Mouse (Mus musculus) forebrain, embryonic 16.5 days (tissue): Measurements from ENCODE around the gene Hoxd8. TPM values are rescaled to one million over a fixed set of nuclear protein-coding genes. Genes with fewer than 3 reads are reported as not detected.

Experiments
- ATAC-seq: fragments of 200-750 bp; cut with Nextera tagmentation; 2 replicates; pipeline ENCODE4 v1.8.0; 2017; ENCODE audit warnings: mild to moderate bottlenecking, moderate library complexity
- H3K27ac ChIP-seq: fragments of 300-500 bp; sonication (generic); 2 replicates; pipeline ENCODE4 v1.5.1; 2014; ENCODE audit warnings: low read length, control low read depth
- H3K27me3 ChIP-seq: fragments of 300-500 bp; sonication (generic); replicated peaks from 2 replicates; pipeline ENCODE4 v1.6.1; 2014; ENCODE audit warnings: low read length; ENCODE audit not compliant: control insufficient read depth, insufficient read depth
- H3K36me3 ChIP-seq: fragments of 300-500 bp; sonication (generic); 2 replicates; pipeline ENCODE4 v1.6.1; 2014; ENCODE audit not compliant: control insufficient read depth, insufficient read depth
- H3K4me1 ChIP-seq: fragments of 300-500 bp; sonication (generic); replicated peaks from 2 replicates; pipeline ENCODE4 v1.6.1; 2014; ENCODE audit warnings: low read length; ENCODE audit not compliant: control insufficient read depth, insufficient read depth
- H3K4me2 ChIP-seq: fragments of 300-500 bp; sonication (generic); 2 replicates; pipeline ENCODE4 v1.6.1; 2014; ENCODE audit warnings: mild to moderate bottlenecking, low read length, control low read depth
- H3K4me3 ChIP-seq: fragments of 300-500 bp; sonication (generic); replicated peaks from 2 replicates; pipeline ENCODE4 v1.5.1; 2014; ENCODE audit warnings: mild to moderate bottlenecking, low read length, control low read depth
- H3K9ac ChIP-seq: fragments of 300-500 bp; sonication (generic); replicated peaks from 2 replicates; pipeline ENCODE4 v1.6.1; 2014; ENCODE audit warnings: low read depth, low read length, control low read depth
- H3K9me3 ChIP-seq: fragments of 300-500 bp; sonication (generic); 2 replicates; pipeline ENCODE4 v1.6.1; 2016; ENCODE audit warnings: low read length; ENCODE audit not compliant: control insufficient read depth
- WGBS: fragments of 180-500 bp; shearing (Covaris S2); extraction: QIAGEN DNeasy Blood & Tissue Kit; methylation state at CpG from one replicate; pipeline ENCODE4 v1.1.7; 2014; 5-methylcytosine and 5-hydroxymethylcytosine counted together
- polyA plus RNA-seq: library from polyadenylated mRNA; unstranded; fragments of >200 nt; fragmentation: Nextera tagmentation; extraction: Ambion mirVana; gene quantifications from 2 replicates; pipeline ENCODE4 v1.2.1, GENCODE M21; 2015

Gene Hoxd8
- polyA plus RNA-seq, 1 experiment from 2014 or later: not detected

DNA sequence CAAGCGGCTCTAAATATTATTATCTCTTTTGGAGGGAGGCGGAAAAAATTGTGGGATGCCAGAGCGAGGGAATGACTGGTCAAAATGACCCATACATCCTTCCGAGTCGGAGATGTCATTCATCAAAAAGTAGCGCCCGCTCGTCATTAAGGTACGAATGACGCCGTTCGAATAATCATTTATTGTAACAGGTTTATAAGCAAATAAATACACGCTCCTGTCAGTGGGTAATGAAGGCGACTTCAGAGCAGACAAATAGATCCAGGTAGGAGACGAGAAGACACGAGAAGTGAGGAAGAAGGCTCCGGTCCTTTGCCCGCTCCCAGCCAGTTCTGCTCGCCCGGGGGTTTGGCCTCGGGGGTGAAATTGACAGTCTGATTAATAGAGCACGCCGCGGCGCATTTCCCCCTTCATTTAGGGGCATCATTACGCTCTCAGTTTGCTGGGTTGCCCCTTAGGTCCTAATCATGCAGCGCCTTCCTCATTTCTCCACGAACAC, 44.9 kb upstream of the Hoxd8 start, which contains the start of gene Evx2:
TSS of gene Evx2 (minus strand) at position 51 of the 499 bp plus-strand sequence.
- ATAC-seq: no peak
- WGBS: 2% methylated on average over 28 of the region's 28 CpGs
- Histone ChIP-seq H3K4me2 (no peak within 1 kb of the TSS), H3K9me3 (no peaks in the 10 kb centered on the region), H3K4me3 (no peak within 1 kb of the TSS), H3K27me3 (peaks cover 64% of the 10 kb centered on the region), H3K9ac (no peak within 1 kb of the TSS), H3K27ac (no peak within 1 kb of the TSS), H3K36me3 (no peaks in the 10 kb centered on the region), H3K4me1 (peaks cover 7% of the 10 kb centered on the region)

- Histone ChIP-seq H3K4me2 (no peak overlapping the region), H3K9ac (no peak overlapping the region), H3K27ac (no peak overlapping the region), H3K36me3 (no peaks in the 10 kb centered on the region), H3K9me3 (no peaks in the 10 kb centered on the region), H3K27me3 (peaks cover 63% of the 10 kb centered on the region), H3K4me1 (peaks cover 4% of the 10 kb centered on the region), H3K4me3 (no peak overlapping the region)
- no peak for ATAC-seq
- 2% methylated on average over 30 of the region's 30 CpGs for WGBS
These were observed 43.7 kb upstream of the Hoxd8 start for GRCm38 (mm10) chr2:74660421-74661375.

GRCm38 (mm10) chr2:74661685-74662084, 42.7 kb upstream of the Hoxd8 start:
- 1% methylated on average over 14 of the region's 14 CpGs for WGBS
- H3K27ac ChIP-seq: no peak overlapping the region
- H3K27me3 ChIP-seq: peaks cover 62% of the 10 kb centered on the region
- no peaks in the 10 kb centered on the region; the same call in 1 of the 2 replicates for H3K4me1 ChIP-seq
- no peak overlapping the region for H3K4me2 ChIP-seq
- no peaks in the 10 kb centered on the region for H3K36me3 ChIP-seq
- H3K4me3 ChIP-seq: no peak overlapping the region
- H3K9ac ChIP-seq: no peak overlapping the region
- H3K9me3 ChIP-seq: no peaks in the 10 kb centered on the region
- peak; percentile 57; the same call in 1 of the 2 replicates for ATAC-seq

- peaks cover 9% of the 10 kb centered on the region for H3K4me1 ChIP-seq
- H3K27ac ChIP-seq: no peak overlapping the region
- ATAC-seq: peak; percentile 50; the same call in 1 of the 2 replicates
- H3K4me2 ChIP-seq: no peak overlapping the region
- no peak overlapping the region for H3K4me3 ChIP-seq
- H3K9ac ChIP-seq: no peak overlapping the region
- 4% methylated on average over 18 of the region's 18 CpGs for WGBS
- H3K36me3 ChIP-seq: no peaks in the 10 kb centered on the region
- H3K9me3 ChIP-seq: no peaks in the 10 kb centered on the region
- peaks cover 77% of the 10 kb centered on the region for H3K27me3 ChIP-seq
These were observed 41.0 kb upstream of the Hoxd8 start for GRCm38 (mm10) chr2:74663291-74663925.

DNA sequence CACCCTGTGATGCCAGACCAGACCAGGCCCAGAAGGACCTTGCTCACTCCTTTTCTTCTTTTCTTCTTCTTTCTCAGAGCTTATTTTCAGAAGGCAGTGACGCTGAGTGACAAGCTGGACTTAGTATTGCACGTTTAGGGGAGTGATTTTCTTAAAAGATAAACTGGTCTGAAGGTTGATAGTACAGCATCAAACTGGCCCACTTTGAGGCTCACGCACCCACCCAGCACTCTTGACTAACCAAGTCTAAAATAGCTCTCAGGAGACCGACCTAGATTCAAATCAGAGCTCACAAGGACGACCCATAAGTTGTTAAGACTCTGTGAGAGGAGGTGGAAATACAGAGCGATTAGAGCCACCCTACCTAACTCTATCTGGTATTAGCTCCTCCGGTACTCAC, 38.0 kb upstream of the Hoxd8 start:
- no peak for ATAC-seq
- Histone ChIP-seq H3K27ac (no peak overlapping the region), H3K36me3 (no peaks in the 10 kb centered on the region), H3K4me2 (no peak overlapping the region), H3K9me3 (no peaks in the 10 kb centered on the region), H3K27me3 (peaks cover 88% of the 10 kb centered on the region), H3K4me1 (peaks cover 12% of the 10 kb centered on the region), H3K9ac (no peak overlapping the region), H3K4me3 (no peak overlapping the region)
- 5% methylated on average over 7 of the region's 7 CpGs for WGBS

GRCm38 (mm10) chr2:74667191-74667841, 37.1 kb upstream of the Hoxd8 start:
- Histone ChIP-seq H3K27ac (no peak overlapping the region), H3K4me1 (peaks cover 12% of the 10 kb centered on the region), H3K36me3 (no peaks in the 10 kb centered on the region), H3K4me3 (no peak overlapping the region), H3K4me2 (no peak overlapping the region), H3K9me3 (no peaks in the 10 kb centered on the region), H3K27me3 (peaks cover 89% of the 10 kb centered on the region), H3K9ac (no peak overlapping the region)
- ATAC-seq: no peak
- WGBS: under 1% methylated on average over 36 of the region's 36 CpGs

DNA sequence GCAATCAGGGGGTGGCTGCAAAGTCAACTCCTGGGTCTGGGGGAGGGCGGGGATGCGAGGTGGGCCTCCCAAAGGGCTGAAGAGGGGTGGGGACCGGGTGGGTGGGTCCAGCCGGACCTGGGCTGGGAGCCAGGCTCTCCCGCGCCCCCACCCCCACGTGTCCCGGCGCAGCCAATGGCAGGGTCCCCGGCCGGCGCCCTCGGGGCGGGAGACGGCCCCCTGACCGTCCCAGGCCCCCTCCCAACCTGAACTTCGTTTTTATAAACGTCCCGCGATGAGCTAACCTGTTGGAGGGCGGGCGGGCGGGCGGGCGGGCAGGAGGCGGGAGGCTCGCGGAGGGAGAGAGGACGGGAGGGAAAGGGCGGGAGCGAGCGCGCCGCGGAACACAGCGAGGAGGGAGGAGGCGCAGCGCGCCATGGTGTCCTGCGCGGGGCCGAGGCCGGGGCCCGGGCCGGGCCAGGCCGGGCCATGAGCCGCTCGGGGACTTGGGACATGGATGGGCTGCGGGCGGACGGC, 36.5 kb upstream of the Hoxd8 start, which contains the start of gene Hoxd13:
TSS of gene Hoxd13 (plus strand) at position 469 of the 516 bp plus-strand sequence.
- Histone ChIP-seq H3K9me3 (no peaks in the 10 kb centered on the region), H3K4me3 (peak within 1 kb of the TSS; percentile 19), H3K4me2 (peak within 1 kb of the TSS; percentile 45), H3K36me3 (no peaks in the 10 kb centered on the region), H3K4me1 (peaks cover 16% of the 10 kb centered on the region), H3K9ac (no peak within 1 kb of the TSS), H3K27me3 (peaks cover 90% of the 10 kb centered on the region), H3K27ac (no peak within 1 kb of the TSS)
- 0% methylated on average over 19 of the region's 51 CpGs for WGBS
- peak; percentile 57; the same call in 1 of the 2 replicates for ATAC-seq

DNA sequence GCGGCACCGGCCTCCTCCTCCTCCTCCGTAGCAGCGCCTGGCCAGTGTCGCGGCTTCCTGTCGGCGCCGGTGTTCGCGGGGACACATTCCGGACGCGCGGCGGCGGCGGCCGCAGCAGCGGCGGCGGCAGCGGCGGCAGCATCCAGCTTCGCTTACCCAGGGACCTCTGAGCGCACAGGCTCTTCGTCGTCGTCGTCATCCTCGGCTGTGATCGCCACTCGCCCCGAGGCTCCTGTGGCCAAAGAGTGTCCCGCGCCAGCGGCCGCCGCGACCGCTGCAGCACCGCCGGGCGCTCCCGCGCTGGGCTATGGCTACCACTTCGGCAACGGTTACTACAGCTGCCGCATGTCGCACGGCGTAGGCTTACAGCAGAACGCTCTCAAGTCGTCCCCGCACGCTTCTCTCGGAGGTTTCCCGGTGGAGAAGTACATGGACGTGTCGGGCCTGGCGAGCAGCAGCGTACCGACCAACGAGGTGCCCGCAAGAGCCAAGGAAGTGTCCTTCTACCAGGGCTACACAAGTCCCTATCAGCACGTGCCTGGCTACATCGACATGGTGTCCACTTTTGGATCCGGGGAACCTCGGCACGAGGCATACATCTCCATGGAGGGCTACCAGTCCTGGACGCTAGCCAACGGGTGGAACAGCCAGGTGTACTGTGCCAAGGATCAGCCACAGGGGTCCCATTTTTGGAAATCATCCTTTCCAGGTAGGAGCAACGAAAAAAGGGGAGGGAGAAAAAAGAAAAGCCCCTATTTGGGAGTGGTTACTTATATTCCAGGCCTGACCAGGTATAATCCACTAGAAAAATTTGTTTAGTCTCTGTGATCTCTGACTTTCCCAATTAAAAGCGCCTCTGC, 35.8 kb upstream of the Hoxd8 start:
- Histone ChIP-seq H3K9me3 (no peaks in the 10 kb centered on the region), H3K4me2 (peak overlapping the region; percentile 45), H3K9ac (no peak overlapping the region), H3K4me3 (peak overlapping the region; percentile 19), H3K27ac (no peak overlapping the region), H3K36me3 (no peaks in the 10 kb centered on the region), H3K27me3 (peaks cover 91% of the 10 kb centered on the region), H3K4me1 (peaks cover 17% of the 10 kb centered on the region)
- ATAC-seq: peak; percentile 51; the same call in 1 of the 2 replicates
- under 1% methylated on average over 59 of the region's 74 CpGs for WGBS
